Mouse (Mus musculus) right cerebral cortex, postnatal 14 days (tissue): ENCODE data around the gene Gabbr1.
"Not testable (repeated sequence)": the region's sequence is repeated elsewhere in the genome, so short reads cannot be mapped to it uniquely, and the experiment has no call there.

Experiments
- DNase-seq: peaks from one replicate; pipeline ENCODE4 v3.0.0; 2022

The Gabbr1 gene

GRCm38 (mm10) chr17:37045611-37046311, at the start of gene Gabbr1:
TSS of gene Gabbr1 (plus strand) at chr17:37045966.
- peak; percentile 82 for DNase-seq

- DNase-seq: peak; percentile 88
Measured at GRCm38 (mm10) chr17:36997033-36997735, 48.6 kb upstream of the Gabbr1 start.

GRCm38 (mm10) chr17:36998477-36998876, 47.3 kb upstream of the Gabbr1 start:
- DNase-seq: no peak

- no peak for DNase-seq
Measured at GRCm38 (mm10) chr17:37000863-37001262, 44.9 kb upstream of the Gabbr1 start, which contains the start of gene Zfp57. TSS of gene Zfp57 (plus strand) at chr17:37001163.

- peak; percentile 43 for DNase-seq
Measured at GRCm38 (mm10) chr17:37002364-37003330, 43.1 kb upstream of the Gabbr1 start.

- DNase-seq: no peak
Measured at GRCm38 (mm10) chr17:37003366-37003765, 42.4 kb upstream of the Gabbr1 start.

DNA sequence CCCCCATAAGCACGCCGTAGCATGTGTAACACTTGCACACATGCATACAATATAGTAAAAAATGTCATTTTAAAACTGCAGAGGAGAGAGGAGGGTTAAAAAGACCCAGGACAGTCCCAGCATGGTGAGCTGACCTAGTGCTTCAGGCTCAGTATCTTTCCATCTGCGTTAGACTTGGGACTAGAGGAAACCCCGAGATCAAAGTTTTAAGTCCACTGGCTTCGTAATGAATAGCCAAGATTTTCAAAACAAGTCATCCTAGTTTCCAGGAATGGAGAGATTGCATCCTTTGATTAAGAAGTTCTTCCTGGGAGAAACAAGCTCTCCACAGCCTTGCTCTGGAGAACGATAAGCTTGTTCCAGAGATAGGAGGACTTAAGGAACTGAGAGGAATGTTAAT, 37.6 kb upstream of the Gabbr1 start:
- no peak for DNase-seq

GRCm38 (mm10) chr17:37009460-37010042, 36.2 kb upstream of the Gabbr1 start:
- DNase-seq: no peak

DNA sequence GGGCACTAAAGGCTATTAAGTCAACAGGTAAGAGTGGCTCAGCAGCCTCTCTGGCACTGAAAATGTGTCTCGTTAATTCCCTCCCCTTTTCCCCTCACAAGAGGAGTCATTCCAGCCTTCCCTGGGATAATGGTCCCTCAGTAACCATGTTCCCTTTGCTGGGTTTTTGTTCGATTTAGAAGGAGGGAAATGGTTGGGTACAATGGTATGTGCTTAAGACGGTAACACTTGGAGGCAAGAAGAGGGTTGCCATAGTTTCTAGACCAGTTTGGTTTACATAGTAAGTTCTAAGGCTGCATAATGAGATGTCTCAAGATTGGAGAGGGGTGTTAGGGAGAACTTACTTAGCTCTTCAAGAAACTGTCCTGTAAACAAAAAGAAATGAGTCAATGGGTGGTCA, 34.0 kb upstream of the Gabbr1 start:
- DNase-seq: no peak

- no peak for DNase-seq
Measured at GRCm38 (mm10) chr17:37012141-37012540, 33.6 kb upstream of the Gabbr1 start.

DNA sequence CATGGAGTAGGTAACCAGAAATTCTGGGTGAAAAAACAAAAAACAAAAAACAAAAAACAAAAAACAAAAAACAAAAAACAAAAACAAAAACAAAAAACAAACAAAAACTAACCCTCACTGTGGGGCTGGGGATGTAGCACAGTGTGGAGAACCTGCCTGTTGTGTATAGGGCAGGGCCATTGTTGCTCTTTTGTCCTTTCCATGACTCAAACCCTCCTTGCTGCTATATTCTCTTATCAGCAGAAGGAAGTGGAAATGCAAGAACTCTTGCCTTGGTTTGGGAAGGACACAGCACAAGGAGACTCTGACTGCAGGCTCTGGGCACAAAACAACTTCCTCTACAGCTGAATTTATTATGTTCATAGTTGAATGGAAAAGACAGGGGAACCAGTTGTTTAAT, 29.4 kb upstream of the Gabbr1 start:
- no peak for DNase-seq

- no peak for DNase-seq
Measured at GRCm38 (mm10) chr17:37018328-37018727, 27.4 kb upstream of the Gabbr1 start.

- DNase-seq: not testable (repeated sequence)
Measured at GRCm38 (mm10) chr17:37019242-37019641, 26.5 kb upstream of the Gabbr1 start.

DNA sequence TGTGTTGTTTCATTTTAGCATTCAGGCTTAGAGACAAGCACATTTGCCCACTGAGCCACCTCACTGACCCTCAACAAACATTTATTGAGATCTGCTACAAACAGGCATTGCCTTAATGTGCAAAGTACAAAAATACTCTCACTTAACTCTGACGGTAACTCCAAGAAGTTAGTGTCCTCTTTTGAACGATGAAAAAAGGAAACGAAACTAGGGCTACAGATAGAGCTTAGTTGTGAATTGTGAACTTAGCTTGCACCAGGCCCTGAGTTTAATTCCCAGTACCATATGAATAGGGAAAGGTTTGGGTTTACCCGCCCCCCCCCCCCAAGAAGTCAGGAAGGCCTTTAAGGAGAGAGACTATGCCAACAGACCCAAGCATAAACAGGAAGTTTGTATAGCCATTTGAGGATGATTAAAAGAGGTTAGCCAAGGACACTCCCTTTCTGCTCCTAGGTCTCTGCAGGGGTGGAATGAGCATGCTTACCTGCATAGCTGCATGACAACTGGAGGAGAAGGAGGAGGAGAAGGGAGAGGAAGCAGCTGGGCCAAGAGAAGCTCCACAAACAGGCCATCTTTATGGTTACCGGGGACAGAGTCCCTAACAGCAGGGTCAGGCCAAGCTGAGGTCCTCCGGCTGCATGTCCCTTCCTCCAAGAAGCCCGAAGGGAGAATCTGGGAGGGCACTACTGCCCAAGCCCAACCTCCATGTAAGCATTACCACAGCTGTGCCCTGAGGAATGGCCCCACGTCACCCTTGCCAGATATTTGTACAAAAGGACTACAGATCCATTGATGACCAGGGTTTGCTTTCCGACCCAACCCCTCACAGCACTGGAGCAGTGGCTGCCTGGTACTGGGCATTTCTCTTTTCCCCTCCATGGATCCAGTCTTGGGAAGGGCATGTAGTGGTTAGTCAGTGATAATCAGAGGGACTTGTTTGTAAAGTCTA, 22.9 kb upstream of the Gabbr1 start, which contains the start of gene Mog:
Gene Mog, minus strand, starts transcription at position 771 of the 949 bp plus-strand sequence.
- no peak for DNase-seq

DNA sequence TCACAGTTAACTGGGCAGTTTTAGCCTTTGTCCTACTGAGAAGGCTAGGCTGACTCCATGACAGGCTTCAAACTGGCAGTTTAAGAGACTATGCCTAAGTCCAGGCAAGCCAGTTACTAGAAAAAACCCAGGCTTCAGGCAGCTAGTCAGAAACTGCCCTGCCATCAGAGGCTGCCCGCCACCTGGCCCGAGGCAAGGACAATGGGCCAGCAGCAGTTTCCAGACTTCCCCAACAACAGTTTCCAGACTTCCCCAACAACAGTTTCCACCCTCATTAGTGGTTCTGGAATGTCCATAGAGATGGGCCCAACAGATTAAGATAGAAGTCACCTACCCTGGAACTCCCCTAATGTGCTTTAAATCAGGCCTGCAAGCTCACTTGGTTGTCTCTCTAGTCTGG, 19.3 kb upstream of the Gabbr1 start:
- no peak for DNase-seq

DNA sequence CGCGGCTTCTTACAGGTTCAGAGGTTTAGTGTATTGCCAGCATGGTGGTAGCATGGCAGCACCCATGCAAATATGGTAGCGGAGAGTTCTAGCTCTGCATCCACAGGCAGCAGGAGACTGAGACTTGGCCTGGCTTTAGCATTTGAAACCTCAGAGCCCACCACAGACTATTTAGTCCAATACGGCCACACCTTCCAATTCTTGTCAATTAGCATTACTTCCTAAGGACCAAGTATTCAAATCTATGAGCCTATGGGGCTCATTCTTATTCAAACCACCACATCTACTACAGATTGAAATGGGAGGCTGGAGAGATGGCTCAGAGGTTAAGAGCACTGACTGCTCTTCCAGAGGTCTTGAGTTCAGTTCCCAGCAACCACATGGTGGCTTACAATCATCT, 18.3 kb upstream of the Gabbr1 start:
- no peak for DNase-seq

- DNase-seq: no peak
Measured at GRCm38 (mm10) chr17:37028212-37028611, 17.6 kb upstream of the Gabbr1 start.

DNA sequence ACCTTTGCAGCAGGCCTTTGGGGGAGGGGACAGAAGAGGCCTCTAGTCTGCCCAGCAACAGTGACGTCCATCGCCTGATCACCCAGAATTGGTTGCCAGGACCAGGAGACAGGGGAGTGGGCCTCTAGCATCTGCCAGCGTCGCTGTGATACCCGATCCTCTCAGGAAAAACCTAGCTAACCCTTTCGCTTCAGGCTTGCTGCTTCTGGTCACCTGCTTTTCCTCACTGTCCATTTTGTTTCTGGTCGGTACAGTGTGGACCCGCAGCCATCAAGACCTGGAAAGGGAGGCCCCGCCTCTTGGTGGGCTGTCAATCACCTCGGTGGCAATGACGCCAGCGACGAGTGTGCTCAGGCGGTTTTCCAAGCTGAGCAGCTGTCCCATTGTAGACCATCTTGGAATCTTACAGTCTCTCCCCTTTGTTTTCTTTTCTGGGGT, 17.1 kb upstream of the Gabbr1 start:
- DNase-seq: peak; percentile 92

DNA sequence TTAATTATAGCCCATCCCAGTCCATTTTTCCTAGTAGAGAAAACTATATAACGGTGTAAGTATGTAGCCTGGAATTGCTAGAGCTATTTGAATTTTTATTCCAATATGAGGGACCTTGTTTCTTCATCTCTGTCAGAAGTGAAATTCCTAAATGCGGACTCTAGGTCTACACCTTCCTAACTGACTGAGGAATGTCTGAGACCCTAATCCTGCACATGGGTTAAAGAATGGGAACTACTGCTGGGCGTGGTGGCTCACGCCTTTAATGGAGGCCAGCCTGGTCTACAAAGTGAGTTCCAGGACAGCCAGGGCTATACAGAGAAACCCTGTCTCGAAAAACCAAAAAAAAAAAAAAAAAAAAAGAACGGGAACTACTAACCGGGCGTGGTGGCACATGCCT, 16.6 kb upstream of the Gabbr1 start:
- DNase-seq: no peak

DNA sequence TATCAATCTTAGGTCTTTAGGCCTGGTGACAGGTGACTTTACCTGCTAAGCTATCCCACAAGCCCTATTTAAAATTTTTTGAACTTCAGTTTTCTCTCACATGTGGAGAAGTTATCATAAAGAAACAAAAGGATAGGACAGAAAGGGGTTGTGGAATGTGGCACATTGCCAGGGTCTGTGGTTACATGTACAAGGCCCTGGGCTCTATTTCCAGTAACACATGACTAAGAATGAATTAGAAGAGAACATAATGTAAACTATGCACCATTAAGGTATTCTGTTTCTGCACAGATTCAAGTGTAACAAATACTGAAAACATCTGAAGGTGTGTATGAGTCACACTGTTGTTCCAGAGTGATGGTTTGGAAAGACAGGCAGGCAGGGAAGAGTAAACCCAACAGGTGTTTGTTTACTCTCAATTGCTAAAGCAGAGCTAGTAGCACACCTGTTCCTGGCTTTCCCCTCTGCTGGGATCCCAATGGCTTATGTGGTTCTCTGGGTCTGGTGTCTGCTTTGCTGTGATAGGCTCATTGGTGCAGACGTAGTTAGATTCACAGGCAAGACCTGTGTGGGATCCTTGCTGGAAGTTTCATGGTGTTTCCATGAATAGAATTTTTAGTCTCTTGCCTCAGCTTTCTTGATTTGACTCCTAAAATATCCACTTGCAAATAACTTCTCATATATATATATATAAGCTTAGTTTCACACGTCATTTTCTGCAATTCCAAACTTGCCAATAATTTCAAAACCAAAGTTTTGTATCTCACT, 6.5 kb upstream of the Gabbr1 start:
- DNase-seq: no peak
